Mouse (Mus musculus) embryonic facial prominence, embryonic 13.5 days (tissue): ENCODE results near the gene Pnpla3. TPM values are rescaled to one million over a fixed set of nuclear protein-coding genes. Genes with fewer than 3 reads are reported as not detected.

ENCODE experiments used
- ATAC-seq: fragments of 200-750 bp; cut with Nextera tagmentation; 2 replicates; pipeline ENCODE4 v1.8.0; 2017; ENCODE audit warnings: low read depth; ENCODE audit not compliant: insufficient number of reproducible peaks, insufficient read depth, low FRiP score, low TSS enrichment
- H3K27ac ChIP-seq: fragments of 300-500 bp; sonication (generic); 2 replicates; pipeline ENCODE4 v1.5.1; 2015; ENCODE audit warnings: moderate library complexity, mild to moderate bottlenecking, inconsistent platforms
- H3K27me3 ChIP-seq: fragments of 300-500 bp; sonication (generic); 2 replicates; pipeline ENCODE4 v1.6.1; 2015; ENCODE audit warnings: mild to moderate bottlenecking, inconsistent platforms
- H3K36me3 ChIP-seq: fragments of 300-500 bp; sonication (generic); 2 replicates; pipeline ENCODE4 v1.6.1; 2015; ENCODE audit warnings: mild to moderate bottlenecking, inconsistent platforms
- H3K4me1 ChIP-seq: fragments of 300-500 bp; sonication (generic); 2 replicates; pipeline ENCODE4 v1.6.1; 2015; ENCODE audit warnings: inconsistent platforms
- H3K4me2 ChIP-seq: fragments of 300-500 bp; sonication (generic); 2 replicates; pipeline ENCODE4 v1.6.1; 2015; ENCODE audit warnings: moderate library complexity, mild to moderate bottlenecking, inconsistent platforms
- H3K4me3 ChIP-seq: fragments of 300-500 bp; sonication (generic); 2 replicates; pipeline ENCODE4 v1.5.1; 2015; ENCODE audit warnings: mild to moderate bottlenecking, inconsistent platforms
- H3K9ac ChIP-seq: fragments of 300-500 bp; sonication (generic); 2 replicates; pipeline ENCODE4 v1.6.1; 2015; ENCODE audit warnings: mild to moderate bottlenecking, inconsistent platforms
- H3K9me3 ChIP-seq: fragments of 300-500 bp; sonication (generic); 2 replicates; pipeline ENCODE4 v1.6.1; 2016; ENCODE audit warnings: inconsistent platforms
- WGBS: fragments of 180-500 bp; shearing (Covaris S2); methylation state at CpG from one replicate; pipeline ENCODE4 v1.1.7; 2015; ENCODE audit warnings: mixed read lengths; 5-methylcytosine and 5-hydroxymethylcytosine counted together
- polyA plus RNA-seq: library from polyadenylated mRNA; unstranded; fragments of >200 nt; fragmentation: Nextera tagmentation; extraction: Ambion mirVana; gene quantifications from 2 replicates; pipeline ENCODE4 v1.2.1, GENCODE M21; 2015

The Pnpla3 gene
- polyA plus RNA-seq, 1 experiment from 2014 or later: 1.5 TPM

- WGBS: 92% methylated on average over 13 of the region's 13 CpGs
Measured at GRCm38 (mm10) chr15:84210461-84210860, 42.8 kb downstream of the Pnpla3 start.

GRCm38 (mm10) chr15:84210941-84211340 is 43.3 kb downstream of the Pnpla3 start:
- 90% methylated on average over 13 of the region's 13 CpGs for WGBS

More at GRCm38 (mm10) chr15:84210461-84210860, 42.8 kb downstream of the Pnpla3 start:
- no peak overlapping the region for H3K27ac ChIP-seq
- no peaks in the 10 kb centered on the region for H3K27me3 ChIP-seq
- H3K4me1 ChIP-seq: peaks cover 32% of the 10 kb centered on the region
- peaks cover 80% of the 10 kb centered on the region for H3K36me3 ChIP-seq
- no peak overlapping the region for H3K4me3 ChIP-seq
- H3K9me3 ChIP-seq: no peaks in the 10 kb centered on the region
- H3K9ac ChIP-seq: no peak overlapping the region
- no peak overlapping the region for H3K4me2 ChIP-seq
- ATAC-seq: no peak

GRCm38 (mm10) chr15:84211564-84211963 is 43.9 kb downstream of the Pnpla3 start:
- no peak for ATAC-seq
- no peak overlapping the region for H3K4me2 ChIP-seq
- 72% methylated on average over 4 of the region's 4 CpGs for WGBS
- no peaks in the 10 kb centered on the region for H3K27me3 ChIP-seq
- H3K4me1 ChIP-seq: peaks cover 43% of the 10 kb centered on the region
- H3K9me3 ChIP-seq: no peaks in the 10 kb centered on the region
- H3K9ac ChIP-seq: no peak overlapping the region
- no peak overlapping the region for H3K27ac ChIP-seq
- H3K4me3 ChIP-seq: no peak overlapping the region
- H3K36me3 ChIP-seq: peaks cover 69% of the 10 kb centered on the region

More at GRCm38 (mm10) chr15:84210941-84211340, 43.3 kb downstream of the Pnpla3 start:
- H3K4me2 ChIP-seq: no peak overlapping the region
- H3K9ac ChIP-seq: no peak overlapping the region
- H3K36me3 ChIP-seq: peaks cover 76% of the 10 kb centered on the region
- no peaks in the 10 kb centered on the region for H3K27me3 ChIP-seq
- H3K4me1 ChIP-seq: peaks cover 37% of the 10 kb centered on the region
- no peak for ATAC-seq
- H3K9me3 ChIP-seq: no peaks in the 10 kb centered on the region
- no peak overlapping the region for H3K27ac ChIP-seq
- no peak overlapping the region for H3K4me3 ChIP-seq

- peaks cover 49% of the 10 kb centered on the region for H3K4me1 ChIP-seq
- no peaks in the 10 kb centered on the region for H3K27me3 ChIP-seq
- H3K9me3 ChIP-seq: no peaks in the 10 kb centered on the region
- H3K27ac ChIP-seq: no peak overlapping the region
- H3K9ac ChIP-seq: no peak overlapping the region
- H3K36me3 ChIP-seq: peaks cover 63% of the 10 kb centered on the region
- H3K4me3 ChIP-seq: no peak overlapping the region
- H3K4me2 ChIP-seq: no peak overlapping the region
- 33% methylated on average over 6 of the region's 6 CpGs for WGBS
- peak; percentile 11; the same call in 1 of the 2 replicates for ATAC-seq
Measured at GRCm38 (mm10) chr15:84212031-84212755, 44.6 kb downstream of the Pnpla3 start.

- Histone ChIP-seq H3K9ac (no peak overlapping the region), H3K27ac (no peak overlapping the region), H3K36me3 (peaks cover 58% of the 10 kb centered on the region), H3K4me1 (peaks cover 53% of the 10 kb centered on the region), H3K27me3 (no peaks in the 10 kb centered on the region), H3K9me3 (no peaks in the 10 kb centered on the region), H3K4me3 (no peak overlapping the region), H3K4me2 (no peak overlapping the region)
- ATAC-seq: no peak; the same call in 1 of the 2 replicates
- 69% methylated on average over 2 of the region's 2 CpGs for WGBS
Measured at GRCm38 (mm10) chr15:84212756-84213105, 45.1 kb downstream of the Pnpla3 start.

- 86% methylated on average over 6 of the region's 6 CpGs for WGBS
- Histone ChIP-seq H3K36me3 (peaks cover 55% of the 10 kb centered on the region), H3K9me3 (no peaks in the 10 kb centered on the region), H3K4me1 (peaks cover 59% of the 10 kb centered on the region), H3K27me3 (no peaks in the 10 kb centered on the region), H3K4me2 (no peak overlapping the region), H3K27ac (no peak overlapping the region), H3K4me3 (no peak overlapping the region), H3K9ac (no peak overlapping the region)
- no peak for ATAC-seq
Measured at GRCm38 (mm10) chr15:84213162-84213739, 45.6 kb downstream of the Pnpla3 start.

- Histone ChIP-seq H3K4me1 (peaks cover 71% of the 10 kb centered on the region), H3K27me3 (no peaks in the 10 kb centered on the region), H3K4me3 (no peak overlapping the region), H3K9ac (no peak overlapping the region), H3K27ac (no peak overlapping the region), H3K9me3 (no peaks in the 10 kb centered on the region), H3K36me3 (peaks cover 44% of the 10 kb centered on the region), H3K4me2 (no peak overlapping the region)
- WGBS: 61% methylated on average over 7 of the region's 7 CpGs
- no peak for ATAC-seq
Measured at GRCm38 (mm10) chr15:84214476-84214875, 46.8 kb downstream of the Pnpla3 start.

GRCm38 (mm10) chr15:84215273-84215672 is 47.6 kb downstream of the Pnpla3 start:
- H3K27me3 ChIP-seq: no peaks in the 10 kb centered on the region
- ATAC-seq: no peak
- WGBS: 66% methylated on average over 2 of the region's 2 CpGs

GRCm38 (mm10) chr15:84216026-84216425 is 48.4 kb downstream of the Pnpla3 start:
- Histone ChIP-seq H3K36me3 (peaks cover 28% of the 10 kb centered on the region), H3K4me3 (no peak overlapping the region), H3K27me3 (no peaks in the 10 kb centered on the region), H3K27ac (no peak overlapping the region), H3K9me3 (no peaks in the 10 kb centered on the region), H3K4me2 (no peak overlapping the region), H3K9ac (no peak overlapping the region), H3K4me1 (peaks cover 73% of the 10 kb centered on the region)
- no peak for ATAC-seq

More at GRCm38 (mm10) chr15:84215273-84215672, 47.6 kb downstream of the Pnpla3 start:
- Histone ChIP-seq H3K4me1 (peaks cover 73% of the 10 kb centered on the region), H3K9ac (no peak overlapping the region), H3K36me3 (peaks cover 36% of the 10 kb centered on the region), H3K27ac (no peak overlapping the region), H3K4me2 (no peak overlapping the region), H3K4me3 (no peak overlapping the region), H3K9me3 (no peaks in the 10 kb centered on the region)

GRCm38 (mm10) chr15:84216461-84217084 is 48.9 kb downstream of the Pnpla3 start:
- H3K9ac ChIP-seq: no peak overlapping the region
- no peak overlapping the region for H3K4me3 ChIP-seq
- H3K4me1 ChIP-seq: peaks cover 73% of the 10 kb centered on the region
- H3K36me3 ChIP-seq: peaks cover 23% of the 10 kb centered on the region
- no peaks in the 10 kb centered on the region for H3K9me3 ChIP-seq
- peak overlapping the region; percentile 40; the same call in 1 of the 2 replicates for H3K27ac ChIP-seq
- H3K4me2 ChIP-seq: no peak overlapping the region
- WGBS: 13% methylated on average over 7 of the region's 7 CpGs
- no peak for ATAC-seq
- no peaks in the 10 kb centered on the region for H3K27me3 ChIP-seq

GRCm38 (mm10) chr15:84217969-84218782 is 50.5 kb downstream of the Pnpla3 start:
- ATAC-seq: no peak
- H3K4me1 ChIP-seq: peaks cover 60% of the 10 kb centered on the region
- no peaks in the 10 kb centered on the region for H3K9me3 ChIP-seq
- 28% methylated on average over 23 of the region's 23 CpGs for WGBS
- peak overlapping the region; percentile 20; the same call in 1 of the 2 replicates for H3K4me2 ChIP-seq
- no peak overlapping the region for H3K4me3 ChIP-seq
- peak overlapping the region; percentile 51; the same call in 1 of the 2 replicates for H3K27ac ChIP-seq
- H3K36me3 ChIP-seq: peaks cover 14% of the 10 kb centered on the region
- H3K27me3 ChIP-seq: no peaks in the 10 kb centered on the region
- no peak overlapping the region for H3K9ac ChIP-seq
